Mouse (Mus musculus) testis, adult 2 months (tissue): Measurements from ENCODE around the gene Birc7.

Experiments used
- CTCF ChIP-seq: fragments of 200-500 bp; IDR thresholded peaks from 2 replicates; pipeline ENCODE4 v1.5.1; 2012; ENCODE audit warnings: low read depth, mild to moderate bottlenecking, inconsistent platforms, low read length, moderate library complexity; ENCODE audit not compliant: control insufficient read depth, insufficient read depth, insufficient replicate concordance
- POLR2A ChIP-seq: fragments of 200-500 bp; IDR thresholded peaks from 2 replicates; pipeline ENCODE4 v1.6.1; 2012; ENCODE audit warnings: low read depth, mild to moderate bottlenecking, inconsistent platforms, low read length, moderate library complexity; ENCODE audit not compliant: control insufficient read depth

- no peak for TF ChIP-seq CTCF
- no peak for TF ChIP-seq POLR2A
Measured at GRCm38 (mm10) chr2:180952731-180953171, 23.9 kb downstream of the Birc7 start.
